Mouse (Mus musculus) WW6 (cell line): ENCODE data around the gene AI854703.
"Not testable (repeated sequence)": the region's sequence is repeated elsewhere in the genome, so short reads cannot be mapped to it uniquely, and the experiment has no call there.

Experiments used
- DNase-seq: peaks from one replicate; pipeline ENCODE4 v3.0.0-alpha.2; 2013; ENCODE audit warnings: low read depth, low spot score

Gene AI854703

GRCm38 (mm10) chr6:48614756-48615155, 11.8 kb upstream of the AI854703 start:
- no peak for DNase-seq

- DNase-seq: no peak
These were observed 6.5 kb upstream of the AI854703 start for GRCm38 (mm10) chr6:48620031-48620430.

GRCm38 (mm10) chr6:48622186-48622843, 4.2 kb upstream of the AI854703 start:
- not testable (repeated sequence) for DNase-seq

GRCm38 (mm10) chr6:48623460-48623859, 3.1 kb upstream of the AI854703 start:
- no peak for DNase-seq

GRCm38 (mm10) chr6:48626984-48627383, 420 bp downstream of the AI854703 start:
- no peak for DNase-seq

- DNase-seq: no peak
These were observed 954 bp downstream of the AI854703 start for GRCm38 (mm10) chr6:48627511-48627924.

- DNase-seq: no peak
These were observed 1.8 kb downstream of the AI854703 start for GRCm38 (mm10) chr6:48628377-48628776.

GRCm38 (mm10) chr6:48628808-48629660, 2.5 kb downstream of the AI854703 start:
- DNase-seq: no peak

- DNase-seq: no peak
These were observed 3.1 kb downstream of the AI854703 start for GRCm38 (mm10) chr6:48629661-48630034.

- DNase-seq: no peak
These were observed 4.3 kb downstream of the AI854703 start for GRCm38 (mm10) chr6:48630831-48631230.

GRCm38 (mm10) chr6:48635105-48635504, 8.5 kb downstream of the AI854703 start:
- no peak for DNase-seq

- DNase-seq: no peak
These were observed 10.0 kb downstream of the AI854703 start for GRCm38 (mm10) chr6:48636515-48636914.

- no peak for DNase-seq
These were observed 11.4 kb downstream of the AI854703 start for GRCm38 (mm10) chr6:48637811-48638500.

- no peak for DNase-seq
These were observed 12.0 kb downstream of the AI854703 start for GRCm38 (mm10) chr6:48638553-48638952.

GRCm38 (mm10) chr6:48641391-48641790, 14.8 kb downstream of the AI854703 start:
- DNase-seq: no peak

- no peak for DNase-seq
These were observed 16.3 kb downstream of the AI854703 start for GRCm38 (mm10) chr6:48642764-48643292.

GRCm38 (mm10) chr6:48645660-48646308, 19.2 kb downstream of the AI854703 start:
- DNase-seq: no peak

- no peak for DNase-seq
These were observed 19.7 kb downstream of the AI854703 start for GRCm38 (mm10) chr6:48646309-48646690.

GRCm38 (mm10) chr6:48646995-48647394, 20.4 kb downstream of the AI854703 start, which contains the start of gene Gimap8:
Gene Gimap8, plus strand, starts transcription at chr6:48647234.
- no peak for DNase-seq

- no peak for DNase-seq
These were observed 21.0 kb downstream of the AI854703 start for GRCm38 (mm10) chr6:48647611-48648010.

- DNase-seq: no peak
These were observed 22.2 kb downstream of the AI854703 start for GRCm38 (mm10) chr6:48648779-48649178.
